Mouse (Mus musculus) heart, embryonic 16.5 days (tissue): ENCODE measurements around the gene Ddx27. TPM values are rescaled to one million over a fixed set of nuclear protein-coding genes. Genes with fewer than 3 reads are reported as not detected.

Source experiments
- ATAC-seq: fragments of 200-750 bp; cut with Nextera tagmentation; replicated peaks from 2 replicates; pipeline ENCODE4 v1.8.0; 2017; ENCODE audit warnings: moderate number of reproducible peaks; ENCODE audit not compliant: insufficient read depth, low FRiP score; ENCODE audit errors: extremely low read depth
- H3K27ac ChIP-seq: fragments of 300-500 bp; sonication (generic); 2 replicates; pipeline ENCODE4 v1.5.1; 2014; ENCODE audit warnings: mild to moderate bottlenecking, low read length, control low read depth, moderate library complexity
- H3K27me3 ChIP-seq: fragments of 300-500 bp; sonication (generic); 2 replicates; pipeline ENCODE4 v1.6.1; 2014; ENCODE audit warnings: low read length, mixed read lengths; ENCODE audit not compliant: control insufficient read depth, insufficient read depth
- H3K36me3 ChIP-seq: fragments of 300-500 bp; sonication (generic); 2 replicates; pipeline ENCODE4 v1.6.1; 2014; ENCODE audit not compliant: control insufficient read depth, insufficient read depth
- H3K4me1 ChIP-seq: fragments of 300-500 bp; sonication (generic); 2 replicates; pipeline ENCODE4 v1.6.1; 2014; ENCODE audit warnings: low read length, mixed read lengths; ENCODE audit not compliant: control insufficient read depth, insufficient read depth
- H3K4me2 ChIP-seq: fragments of 300-500 bp; sonication (generic); 2 replicates; pipeline ENCODE4 v1.6.1; 2014; ENCODE audit warnings: low read depth, mild to moderate bottlenecking, control low read depth, low read length
- H3K4me3 ChIP-seq: fragments of 300-500 bp; sonication (generic); 2 replicates; pipeline ENCODE4 v1.5.1; 2014; ENCODE audit warnings: mild to moderate bottlenecking, control low read depth, low read length
- H3K9ac ChIP-seq: fragments of 300-500 bp; sonication (generic); 2 replicates; pipeline ENCODE4 v1.6.1; 2014; ENCODE audit warnings: low read length, control low read depth
- H3K9me3 ChIP-seq: fragments of 300-500 bp; sonication (generic); replicated peaks from 2 replicates; pipeline ENCODE4 v1.6.1; 2016; ENCODE audit warnings: low read length; ENCODE audit not compliant: control insufficient read depth
- WGBS: fragments of 180-500 bp; shearing (Covaris S2); extraction: QIAGEN DNeasy Blood & Tissue Kit; methylation state at CpG from one replicate; pipeline ENCODE4 v1.1.7; 2014; 5-methylcytosine and 5-hydroxymethylcytosine counted together
- polyA plus RNA-seq: library from polyadenylated mRNA; unstranded; fragments of >200 nt; fragmentation: Nextera tagmentation; extraction: Ambion mirVana; gene quantifications from 2 replicates; pipeline ENCODE4 v1.2.1, GENCODE M21; 2015

The Ddx27 gene
- polyA plus RNA-seq, 1 experiment from 2014 or later: 33.0 TPM

- peaks cover 19% of the 10 kb centered on the region for H3K4me1 ChIP-seq
- H3K4me2 ChIP-seq: no peak overlapping the region
- no peaks in the 10 kb centered on the region; the same call in 1 of the 2 replicates for H3K27me3 ChIP-seq
- ATAC-seq: 0 out of 2 replicates have a peak, but pooled peaks have one; percentile 18
- H3K9ac ChIP-seq: no peak overlapping the region
- no peaks in the 10 kb centered on the region for H3K36me3 ChIP-seq
- no peaks in the 10 kb centered on the region for H3K9me3 ChIP-seq
- H3K27ac ChIP-seq: no peak overlapping the region
- WGBS: 34% methylated on average over 4 of the region's 4 CpGs
- H3K4me3 ChIP-seq: no peak overlapping the region
Measured at GRCm38 (mm10) chr2:167081639-167082038, 66.6 kb downstream of the Ddx27 start.

Other genes with a start within 250 kb of the Ddx27 start
- gene Trp53rkb, start 222.7 kb upstream of the Ddx27 start, polyA plus RNA-seq: 4.3 and 4.8 TPM in 2 replicates
- gene Arfgef2, start 209.6 kb upstream of the Ddx27 start, polyA plus RNA-seq: 6.2 TPM in 2 replicates
- gene Cse1l, start 109.2 kb upstream of the Ddx27 start, polyA plus RNA-seq: 81.0 and 86.5 TPM in 2 replicates
- gene Stau1, start 18.9 kb upstream of the Ddx27 start, polyA plus RNA-seq: 56.8 and 57.1 TPM in 2 replicates
- 7.6 and 8.8 TPM in 2 replicates for gene Znfx1, start 47.8 kb downstream of the Ddx27 start, polyA plus RNA-seq
- gene Kcnb1, start 175.0 kb downstream of the Ddx27 start, polyA plus RNA-seq: 0.43 and 0.45 TPM in 2 replicates
- 20.4 and 21.4 TPM in 2 replicates for gene Ptgis, start 225.4 kb downstream of the Ddx27 start, polyA plus RNA-seq